Mouse (Mus musculus): ENCODE results near the gene St7l. TPM values are rescaled to one million over a fixed set of nuclear protein-coding genes. Genes with fewer than 3 reads are reported as not detected.

St7l gene
- polyA plus RNA-seq, 1 experiment from 2014 or later: 33.2 TPM

DNA sequence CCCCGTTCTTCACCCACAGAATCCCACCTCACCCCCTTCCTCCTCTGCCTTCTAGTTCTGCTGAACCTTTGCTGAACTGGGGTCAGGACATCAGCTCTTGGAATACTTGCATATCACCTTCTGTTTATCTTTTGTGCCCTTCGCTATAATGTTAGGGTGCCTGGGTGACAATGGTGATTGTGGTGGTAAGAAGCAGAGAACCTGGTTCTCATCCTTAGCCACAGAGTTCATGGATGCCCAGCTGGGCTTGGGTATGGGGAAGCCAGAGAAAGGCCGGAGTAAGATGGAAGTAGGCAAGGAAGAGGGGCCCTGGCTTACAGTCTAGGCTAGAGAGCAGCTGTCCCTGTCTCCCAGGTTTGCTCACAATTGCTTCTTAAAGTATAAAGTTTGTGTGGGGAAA lies 90.3 kb downstream of the St7l start:
- H3K9ac ChIP-seq: no peak overlapping the region
- peaks cover 30% of the 10 kb centered on the region for H3K36me3 ChIP-seq (ENCODE audit: insufficient read depth)
- no peak for ATAC-seq (ENCODE audit: insufficient read depth)
- H3K27me3 ChIP-seq (ENCODE audit: insufficient read depth, low read length): no peaks in the 10 kb centered on the region
- H3K9me3 ChIP-seq (ENCODE audit: low read depth, low read length): no peaks in the 10 kb centered on the region
- no peak overlapping the region for H3K4me2 ChIP-seq
- no peaks in the 10 kb centered on the region for H3K4me1 ChIP-seq (ENCODE audit: insufficient read depth)
- TF ChIP-seq CTCF (IDR thresholded peaks at IDR 0.05; ENCODE audit: low read depth): no peak
- no peak overlapping the region for H3K27ac ChIP-seq (ENCODE audit: low read depth)
- no peak overlapping the region for H3K4me3 ChIP-seq (ENCODE audit: low read depth, low read length)
- 92% methylated on average over 3 of the region's 3 CpGs for WGBS
- DNase-seq: no peak

DNA sequence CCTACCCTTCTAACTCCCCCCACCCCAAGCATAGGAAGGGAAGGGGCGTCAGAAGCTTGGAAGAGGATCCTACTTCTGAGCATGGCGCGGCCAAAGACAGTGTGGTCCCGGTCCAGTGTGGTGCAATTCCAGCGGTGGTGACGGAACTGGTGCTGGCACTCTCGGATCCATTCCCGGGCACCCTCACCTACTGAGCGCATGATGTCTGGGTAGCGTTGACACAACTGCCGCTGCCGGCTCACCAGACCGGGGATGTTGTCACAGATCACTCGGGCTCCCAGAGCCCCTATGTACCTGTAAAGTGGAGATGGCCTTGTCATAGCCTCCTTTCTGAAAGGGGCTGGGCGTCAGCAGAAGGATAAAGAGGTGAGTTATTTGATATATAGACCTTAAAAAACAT lies 90.7 kb downstream of the St7l start:
- Histone ChIP-seq H3K4me3 (ENCODE audit: low read depth, low read length) (no peak overlapping the region), H3K4me1 (ENCODE audit: insufficient read depth) (no peaks in the 10 kb centered on the region), H3K9me3 (ENCODE audit: low read depth, low read length) (no peaks in the 10 kb centered on the region), H3K27me3 (ENCODE audit: insufficient read depth, low read length) (no peaks in the 10 kb centered on the region), H3K9ac (no peak overlapping the region), H3K36me3 (ENCODE audit: insufficient read depth) (peaks cover 30% of the 10 kb centered on the region), H3K4me2 (no peak overlapping the region), H3K27ac (ENCODE audit: low read depth) (no peak overlapping the region)
- TF ChIP-seq CTCF (IDR thresholded peaks at IDR 0.05; ENCODE audit: low read depth): no peak
- DNase-seq (no peak), ATAC-seq (ENCODE audit: insufficient read depth) (no peak)
- 94% methylated on average over 15 of the region's 15 CpGs for WGBS

DNA sequence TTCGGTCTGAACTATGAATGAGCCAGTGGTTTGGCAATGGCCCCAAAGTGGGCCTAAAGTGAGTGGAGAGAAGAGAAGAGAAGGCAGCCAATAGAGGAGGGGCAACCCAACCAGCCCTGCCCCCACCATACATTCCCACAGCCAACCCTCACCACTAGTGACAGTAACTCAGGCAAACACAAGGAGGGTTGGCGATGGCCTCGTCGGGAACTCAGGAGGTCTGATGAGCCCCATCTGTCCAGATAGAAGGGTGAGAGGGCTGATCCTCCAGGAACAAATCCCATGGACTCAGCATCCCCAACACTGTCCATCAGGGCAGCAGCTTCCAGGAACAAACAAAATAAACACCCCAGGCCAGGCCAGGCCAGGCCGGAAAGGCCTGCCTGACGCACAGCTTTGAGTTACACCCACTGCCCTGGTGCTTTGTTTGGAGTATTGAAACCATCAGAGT lies 92.4 kb downstream of the St7l start:
- Histone ChIP-seq H3K9me3 (ENCODE audit: low read depth, low read length) (no peaks in the 10 kb centered on the region), H3K9ac (no peak overlapping the region), H3K27ac (ENCODE audit: low read depth) (peak overlapping the region; percentile 51; the same call in 1 of the 2 replicates), H3K4me3 (ENCODE audit: low read depth, low read length) (no peak overlapping the region), H3K36me3 (ENCODE audit: insufficient read depth) (peaks cover 16% of the 10 kb centered on the region), H3K4me2 (no peak overlapping the region), H3K4me1 (ENCODE audit: insufficient read depth) (0 out of 2 replicates have a peak, but pooled peaks cover 3% of the 10 kb centered on the region), H3K27me3 (ENCODE audit: insufficient read depth, low read length) (peaks cover 4% of the 10 kb centered on the region; the same call in 1 of the 2 replicates)
- no peak for TF ChIP-seq CTCF (IDR thresholded peaks at IDR 0.05; ENCODE audit: low read depth)
- WGBS: 31% methylated on average over 6 of the region's 6 CpGs
- ATAC-seq (ENCODE audit: insufficient read depth): peak; percentile 75
- peak; percentile 78 for DNase-seq

DNA sequence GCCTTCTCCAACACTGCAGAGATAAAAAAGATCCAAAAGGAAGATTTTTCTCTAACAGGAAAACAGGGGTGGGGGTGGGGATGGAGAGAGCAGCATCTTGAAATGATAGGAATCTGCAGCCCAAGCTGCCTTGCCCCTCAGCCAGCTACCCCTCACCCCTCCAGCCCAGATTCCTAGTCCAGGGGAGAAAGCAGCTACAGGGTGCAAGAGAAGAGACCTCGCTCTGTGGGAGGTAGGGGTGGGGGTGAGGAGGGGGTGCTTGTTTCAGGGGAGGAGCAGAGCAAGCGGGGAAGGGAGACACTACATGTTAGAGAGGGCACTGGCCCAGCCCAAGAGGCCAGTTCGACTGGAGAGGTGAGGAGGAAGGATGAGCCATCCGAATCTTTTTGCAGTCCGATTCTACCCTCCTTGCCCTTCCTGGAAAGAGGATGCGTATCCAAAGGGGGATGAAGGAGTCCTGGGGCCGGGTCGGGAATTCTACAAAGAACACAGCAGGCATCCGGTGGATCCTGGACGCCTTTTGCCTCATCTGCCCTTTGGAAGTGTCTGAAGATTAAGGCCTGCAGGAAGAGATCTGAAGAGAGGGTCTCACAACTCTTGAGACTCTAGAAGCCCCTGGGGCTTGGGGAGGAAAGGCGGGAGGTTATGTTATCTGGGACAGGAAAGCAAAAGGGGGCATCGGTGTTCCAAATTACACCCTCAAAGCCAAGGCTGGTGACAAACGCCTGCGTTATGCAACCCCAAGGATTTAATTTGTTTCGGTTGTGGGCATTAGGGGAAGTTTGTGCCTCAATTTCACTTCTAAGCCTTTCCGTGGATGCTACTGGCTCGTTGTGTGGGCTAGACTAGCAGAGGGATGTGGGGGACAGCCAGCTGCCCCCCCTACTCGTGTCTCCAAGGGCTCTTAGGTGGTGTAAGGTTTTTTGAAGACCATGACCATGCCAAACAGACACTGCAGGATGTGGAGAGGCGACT lies 96.5 kb downstream of the St7l start:
- Histone ChIP-seq H3K27ac (ENCODE audit: low read depth) (peak overlapping the region; percentile 26; the same call in 1 of the 2 replicates), H3K4me3 (ENCODE audit: low read depth, low read length) (peak overlapping the region; percentile 52), H3K4me1 (ENCODE audit: insufficient read depth) (peaks cover 18% of the 10 kb centered on the region; the same call in 1 of the 2 replicates), H3K9ac (peak overlapping the region; percentile 55; the same call in 1 of the 2 replicates), H3K27me3 (ENCODE audit: insufficient read depth, low read length) (peaks cover 20% of the 10 kb centered on the region), H3K36me3 (ENCODE audit: insufficient read depth) (no peaks in the 10 kb centered on the region), H3K4me2 (peak overlapping the region; percentile 78), H3K9me3 (ENCODE audit: low read depth, low read length) (no peaks in the 10 kb centered on the region)
- TF ChIP-seq CTCF (IDR thresholded peaks at IDR 0.05; ENCODE audit: low read depth): no peak
- ATAC-seq (ENCODE audit: insufficient read depth) (no peak), DNase-seq (no peak)
- 12% methylated on average over 19 of the region's 19 CpGs for WGBS

DNA sequence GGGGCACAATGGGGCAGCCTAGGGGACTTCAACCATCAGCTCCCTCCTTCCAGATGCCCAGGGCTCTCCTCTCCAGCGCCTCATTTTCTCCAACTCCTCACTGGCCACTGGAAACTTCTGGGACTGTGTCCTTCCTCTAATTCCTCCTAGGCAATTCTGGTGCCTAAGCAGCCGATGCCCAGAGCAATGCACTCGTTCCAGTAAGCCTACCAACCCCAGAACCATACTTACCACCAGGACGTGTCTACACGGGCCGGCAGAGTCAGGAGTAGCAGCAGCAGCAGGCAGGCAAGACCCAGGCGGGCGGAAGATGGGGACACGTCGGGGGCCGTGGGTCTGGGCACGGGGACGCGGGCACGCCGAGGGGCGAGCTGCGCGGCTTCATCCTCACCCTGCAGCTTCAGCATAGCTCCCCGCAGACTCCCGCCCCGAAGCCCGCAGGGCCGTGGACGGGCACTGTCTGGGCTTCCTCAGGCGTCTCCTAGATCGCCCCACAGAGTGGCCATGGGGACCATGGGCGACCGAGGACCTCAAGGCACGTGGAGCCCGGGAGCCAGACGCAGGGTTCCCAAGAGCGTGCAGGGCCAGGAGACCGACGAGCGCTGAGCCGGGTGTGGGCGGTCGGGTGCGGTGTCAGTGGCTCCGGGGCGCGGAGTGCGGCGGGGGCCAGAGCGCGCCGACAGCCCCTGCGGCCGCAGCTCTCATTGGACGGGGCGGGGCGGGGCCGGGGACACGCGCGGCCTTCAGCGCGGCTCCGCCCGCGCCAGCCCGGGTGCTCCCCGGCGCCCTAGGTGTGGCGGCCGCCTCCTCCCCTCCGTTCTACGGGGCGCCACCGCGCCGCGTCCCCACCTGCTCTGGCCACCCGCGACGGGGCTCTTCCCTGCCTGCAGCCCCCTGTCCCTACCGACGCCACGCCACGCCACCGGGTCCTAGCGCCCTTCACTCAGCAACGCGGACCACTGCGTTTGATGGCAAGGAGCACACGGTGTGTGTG lies 97.6 kb downstream of the St7l start, which contains the start of gene Wnt2b:
TSS of gene Wnt2b (minus strand) at position 856 of the 994 bp plus-strand sequence.
- peak within 1 kb of the TSS; percentile 78 for H3K4me2 ChIP-seq
- no peaks in the 10 kb centered on the region for H3K36me3 ChIP-seq (ENCODE audit: insufficient read depth)
- peaks cover 20% of the 10 kb centered on the region for H3K27me3 ChIP-seq (ENCODE audit: insufficient read depth, low read length)
- DNase-seq (peak; percentile 47), ATAC-seq (ENCODE audit: insufficient read depth) (peak; percentile 39)
- WGBS: 1% methylated on average over 86 of the region's 87 CpGs
- H3K9me3 ChIP-seq (ENCODE audit: low read depth, low read length): no peaks in the 10 kb centered on the region
- peaks cover 18% of the 10 kb centered on the region; the same call in 1 of the 2 replicates for H3K4me1 ChIP-seq (ENCODE audit: insufficient read depth)
- peak within 1 kb of the TSS; percentile 78 for H3K27ac ChIP-seq (ENCODE audit: low read depth)
- peak within 1 kb of the TSS; percentile 55 for H3K9ac ChIP-seq
- H3K4me3 ChIP-seq (ENCODE audit: low read depth, low read length): peak within 1 kb of the TSS; percentile 52
- TF ChIP-seq CTCF (IDR thresholded peaks at IDR 0.05; ENCODE audit: low read depth): no peak

DNA sequence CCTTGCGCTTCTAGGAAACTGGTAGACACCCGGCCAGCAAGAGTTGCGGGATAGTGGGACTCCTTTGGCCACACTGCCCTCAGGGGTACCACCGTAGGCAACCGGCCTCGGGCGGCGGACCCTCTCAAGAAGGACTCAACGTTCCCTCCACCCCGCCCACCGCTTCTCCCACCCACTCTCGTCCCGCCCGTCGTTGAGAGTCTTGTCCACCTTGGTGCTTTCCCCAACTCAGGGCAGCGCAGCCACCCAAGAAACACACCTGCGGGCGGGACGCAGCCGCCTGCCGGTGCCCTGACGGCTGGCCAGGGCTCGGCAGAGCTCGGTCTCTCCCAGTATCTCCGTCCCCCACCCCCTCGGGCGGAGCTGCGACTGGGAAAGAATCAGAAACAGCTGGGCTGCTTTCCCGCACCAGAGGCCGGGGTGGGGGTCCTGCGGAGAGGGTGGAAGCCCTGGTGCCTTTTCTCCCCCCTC lies 98.4 kb downstream of the St7l start:
- Histone ChIP-seq H3K9me3 (ENCODE audit: low read depth, low read length) (no peaks in the 10 kb centered on the region), H3K4me1 (ENCODE audit: insufficient read depth) (peaks cover 18% of the 10 kb centered on the region; the same call in 1 of the 2 replicates), H3K27ac (ENCODE audit: low read depth) (peak overlapping the region; percentile 78), H3K9ac (peak overlapping the region; percentile 55), H3K27me3 (ENCODE audit: insufficient read depth, low read length) (peaks cover 20% of the 10 kb centered on the region), H3K4me2 (peak overlapping the region; percentile 78), H3K36me3 (ENCODE audit: insufficient read depth) (no peaks in the 10 kb centered on the region), H3K4me3 (ENCODE audit: low read depth, low read length) (peak overlapping the region; percentile 52)
- ATAC-seq (ENCODE audit: insufficient read depth) (peak; percentile 47), DNase-seq (peak; percentile 80)
- WGBS: 1% methylated on average over 31 of the region's 31 CpGs
- TF ChIP-seq CTCF (IDR thresholded peaks at IDR 0.05; ENCODE audit: low read depth): no peak

Measured in lung, embryonic 14.5 days (tissue).